Mouse (Mus musculus) spleen, embryonic (tissue): ENCODE results near the gene Lamtor2.

Source experiments
- CTCF ChIA-PET: fragments of 350-600 bp; sonication (Branson Sonifier 250); formaldehyde crosslinking; loops from one replicate; lab custom pipeline; 2022; lab: Charles Lee

Lamtor2 gene

DNA sequence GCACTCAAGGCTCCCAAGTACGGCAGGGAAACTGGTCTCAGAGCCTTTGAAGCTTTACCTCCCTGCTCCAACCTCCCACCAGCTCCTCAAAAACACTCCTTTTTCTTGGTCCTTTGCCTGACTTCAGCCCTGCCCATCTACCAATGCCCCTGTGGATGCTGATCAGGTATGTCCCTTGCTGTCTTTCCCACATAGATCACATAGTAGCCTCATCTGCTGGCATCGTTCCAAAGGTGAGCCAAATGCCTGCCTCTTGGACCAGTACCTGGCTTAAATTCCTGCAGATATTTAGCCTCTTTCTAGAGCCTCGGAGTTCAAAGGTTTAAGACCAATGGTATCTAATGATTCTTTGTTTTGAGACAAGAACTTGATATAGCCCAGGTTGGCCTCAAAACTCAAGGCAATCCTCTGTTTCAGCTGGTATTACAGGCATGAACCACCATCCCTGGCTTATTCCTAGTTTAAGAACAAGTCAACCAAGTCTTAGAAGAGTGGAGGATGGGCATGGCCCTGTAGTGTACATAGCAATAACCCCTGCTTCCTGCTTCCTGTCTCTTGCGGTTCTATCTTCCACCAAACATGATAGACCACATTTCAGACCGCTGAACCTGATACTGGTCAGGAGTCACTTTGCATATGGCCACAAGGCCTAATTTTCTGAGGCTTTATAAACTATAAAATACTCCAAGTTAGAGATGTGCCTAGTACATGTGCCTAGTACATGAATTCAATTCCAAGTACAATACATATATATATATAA lies 9.0 kb downstream of the Lamtor2 start:
- CTCF ChIA-PET = interaction anchor here (0.9 kb wide), 1 partner anchor 12 kb away, joined by 3 read pairs; the partner anchor contains the start of gene Mex3a

DNA sequence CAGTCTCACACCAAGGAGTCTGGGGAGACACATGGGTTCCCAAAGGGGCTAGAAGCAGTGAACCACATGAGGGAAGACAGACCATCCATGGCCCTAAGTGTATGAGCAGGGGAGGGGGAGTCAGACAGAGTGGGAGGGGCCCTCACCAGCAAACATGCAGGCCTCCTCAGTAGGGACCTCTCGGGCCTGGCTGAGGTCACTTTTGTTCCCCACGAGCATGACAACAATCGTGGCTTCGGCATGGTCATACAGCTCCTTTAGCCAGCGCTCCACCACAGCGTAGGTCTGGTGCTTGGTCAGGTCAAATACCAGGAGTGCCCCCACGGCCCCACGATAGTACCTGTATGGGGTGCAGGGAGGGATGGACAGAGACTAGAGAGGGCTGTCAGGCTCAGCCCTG lies 9.7 kb downstream of the Lamtor2 start:
- CTCF ChIA-PET = interaction anchor here (0.9 kb wide), 1 partner anchor 11 kb away, joined by 3 read pairs; the partner anchor contains the start of gene Mex3a

DNA sequence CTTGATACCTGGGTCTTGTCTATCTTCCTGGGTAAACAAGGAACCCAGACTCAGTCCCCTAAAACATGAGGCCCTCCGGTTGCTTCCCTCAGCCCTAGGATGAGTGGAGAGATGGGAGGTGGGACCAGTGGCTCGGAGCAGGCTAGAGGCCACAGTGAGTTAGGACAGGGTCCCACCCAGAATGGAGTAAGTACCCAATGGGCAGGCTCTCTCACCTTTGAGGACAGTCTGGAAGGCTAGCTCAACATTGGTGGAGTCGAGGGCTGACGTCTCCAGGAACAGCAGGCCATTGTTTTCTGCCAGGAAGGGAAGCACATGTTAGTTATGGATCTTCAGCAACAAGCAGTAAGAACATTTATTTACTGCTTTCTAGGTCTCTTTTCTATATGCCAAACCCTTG lies 10.4 kb downstream of the Lamtor2 start:
- CTCF ChIA-PET = interaction anchor here (0.5 kb wide), 1 partner anchor 60 kb away, joined by 5 read pairs; no protein-coding TSS in a partner anchor

DNA sequence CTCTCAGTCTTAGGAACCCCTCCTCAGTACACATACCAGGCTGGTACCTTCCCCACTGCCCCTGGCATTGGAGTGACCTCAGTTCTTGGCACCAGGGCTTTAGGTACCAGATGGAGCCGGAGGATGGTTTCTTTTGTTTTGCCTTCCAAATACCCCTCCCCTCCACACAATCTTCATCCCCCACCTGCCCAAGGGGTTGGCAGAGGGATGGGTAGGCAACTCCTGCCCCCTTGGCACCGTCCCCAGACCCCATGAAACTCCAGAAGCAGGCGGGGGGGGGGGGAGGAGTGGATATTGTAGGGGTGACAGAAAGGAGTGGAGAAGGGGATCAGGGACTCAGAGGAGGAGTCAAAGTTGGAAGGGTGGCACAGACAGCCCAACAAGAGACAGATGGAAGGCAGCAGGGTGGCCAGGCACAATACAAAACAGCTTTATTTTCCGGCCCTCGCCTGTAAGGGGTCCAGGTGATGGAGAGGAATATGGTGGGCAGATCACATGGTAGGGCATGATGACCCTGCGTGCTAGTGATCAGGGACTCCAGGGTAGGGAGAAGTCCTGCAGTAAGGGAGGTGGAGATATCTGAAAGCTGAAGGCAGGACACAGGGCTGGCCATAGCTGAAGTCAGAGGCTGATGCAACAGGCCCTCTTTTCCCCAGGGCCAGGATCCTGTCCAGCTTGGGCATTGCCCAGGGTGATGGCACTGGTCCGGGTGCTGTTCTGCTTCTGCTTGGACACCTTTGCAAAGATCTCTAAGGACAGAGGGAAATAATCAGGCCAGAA lies 11.1 kb downstream of the Lamtor2 start:
- CTCF ChIA-PET = interaction anchor here (0.5 kb wide), 1 partner anchor 60 kb away, joined by 5 read pairs; no protein-coding TSS in a partner anchor

DNA sequence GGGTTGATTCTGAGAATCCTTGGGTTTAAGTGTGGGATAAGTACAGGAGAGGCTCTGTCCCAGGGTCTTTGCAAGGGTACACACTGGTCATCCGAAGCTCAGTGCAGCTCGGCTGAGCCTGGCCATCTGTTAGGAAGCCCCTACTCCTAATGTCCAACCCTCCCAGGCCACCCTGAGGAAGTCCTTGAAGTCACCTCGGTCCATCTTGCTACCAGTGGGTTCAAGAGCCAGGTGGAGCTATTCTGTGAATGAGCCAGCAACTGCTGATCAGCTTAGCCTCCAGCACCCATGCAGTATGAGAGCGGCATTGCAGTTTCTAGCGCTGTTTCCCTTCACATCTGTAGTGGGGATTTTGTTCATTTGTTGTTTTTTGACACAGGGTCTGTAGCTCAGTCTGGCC lies 12.8 kb downstream of the Lamtor2 start:
- CTCF ChIA-PET = no interaction called here

DNA sequence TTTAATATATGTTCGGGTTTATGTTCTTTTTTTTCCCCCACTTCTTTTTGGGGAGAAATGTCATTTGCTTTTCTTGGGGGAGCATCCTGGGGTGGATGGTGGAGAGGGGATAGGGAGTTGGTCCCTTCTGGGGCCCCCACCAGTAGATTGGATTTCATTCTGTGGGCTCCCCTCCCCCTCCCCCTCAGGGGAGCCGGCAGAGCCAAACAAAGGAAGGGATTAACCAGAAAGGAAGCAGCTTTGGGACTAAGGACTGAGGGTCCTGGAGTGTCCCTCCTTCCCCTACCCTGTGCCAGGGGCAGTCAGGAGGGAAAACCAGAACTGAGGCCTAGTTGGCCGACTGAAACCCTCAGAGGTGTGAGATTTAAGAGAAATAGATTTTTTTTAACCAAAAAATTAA lies 13.5 kb downstream of the Lamtor2 start:
- CTCF ChIA-PET = no interaction called here

DNA sequence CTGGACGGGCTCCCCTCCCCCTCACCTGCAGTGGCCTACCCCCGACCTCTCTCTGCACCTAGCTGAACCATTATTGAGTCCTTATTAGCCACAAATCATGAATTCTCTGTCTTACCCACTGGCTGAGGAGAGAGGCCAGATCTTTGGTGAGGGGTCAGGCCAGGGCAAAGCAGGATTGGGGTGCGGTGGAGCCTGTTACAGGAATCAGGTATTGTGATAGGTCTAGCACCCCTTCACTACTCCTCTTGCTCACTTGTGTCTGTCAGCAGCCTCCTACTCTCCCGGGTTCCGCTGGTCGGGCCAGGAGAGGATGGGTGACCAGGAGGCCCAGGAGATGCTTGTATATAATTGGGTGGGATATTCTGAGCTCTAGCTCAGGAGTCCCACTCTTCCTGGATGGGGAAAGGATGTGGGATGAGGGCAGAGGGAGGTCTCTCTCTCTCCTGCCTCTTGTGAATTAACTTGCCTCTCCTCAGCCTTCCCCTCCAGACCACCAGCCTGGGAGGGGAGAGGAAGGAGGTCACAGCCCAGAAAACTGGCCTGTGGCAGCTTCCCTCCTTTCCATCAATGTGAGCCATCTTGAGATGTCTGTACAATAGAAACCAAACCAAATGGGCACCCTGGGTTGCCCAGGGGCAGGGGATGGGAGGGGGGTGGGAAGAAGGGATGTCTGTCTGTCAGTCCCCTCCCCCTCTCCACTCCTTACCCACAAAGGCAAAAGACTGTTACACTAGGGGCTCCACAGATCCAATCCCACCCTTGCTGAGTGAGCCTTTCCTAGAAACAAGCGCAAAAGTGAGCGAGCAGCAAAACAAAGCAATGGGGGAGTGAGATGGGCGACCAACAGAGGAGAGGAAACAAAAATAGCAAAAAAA lies 14.4 kb downstream of the Lamtor2 start:
- CTCF ChIA-PET = no interaction called here

DNA sequence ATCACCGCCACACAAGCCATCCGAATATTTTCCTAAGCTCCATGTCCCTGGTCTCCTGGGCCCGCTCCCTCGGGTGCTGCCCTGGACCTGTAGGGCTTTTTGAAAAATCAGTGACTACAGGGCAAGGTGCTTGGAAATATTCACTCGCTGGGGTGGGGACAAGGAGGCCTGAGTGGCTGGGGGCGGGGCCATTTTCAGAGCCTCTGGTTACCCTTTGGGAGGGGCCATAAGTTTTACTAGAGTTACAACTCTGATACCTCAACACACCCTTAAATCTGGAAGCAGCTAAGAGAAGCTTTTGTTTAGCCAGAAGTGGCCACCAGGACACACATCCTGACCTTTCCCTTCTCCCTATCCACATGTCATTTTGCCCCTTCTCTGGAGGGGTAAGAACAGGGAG lies 15.7 kb downstream of the Lamtor2 start:
- CTCF ChIA-PET = no interaction called here

DNA sequence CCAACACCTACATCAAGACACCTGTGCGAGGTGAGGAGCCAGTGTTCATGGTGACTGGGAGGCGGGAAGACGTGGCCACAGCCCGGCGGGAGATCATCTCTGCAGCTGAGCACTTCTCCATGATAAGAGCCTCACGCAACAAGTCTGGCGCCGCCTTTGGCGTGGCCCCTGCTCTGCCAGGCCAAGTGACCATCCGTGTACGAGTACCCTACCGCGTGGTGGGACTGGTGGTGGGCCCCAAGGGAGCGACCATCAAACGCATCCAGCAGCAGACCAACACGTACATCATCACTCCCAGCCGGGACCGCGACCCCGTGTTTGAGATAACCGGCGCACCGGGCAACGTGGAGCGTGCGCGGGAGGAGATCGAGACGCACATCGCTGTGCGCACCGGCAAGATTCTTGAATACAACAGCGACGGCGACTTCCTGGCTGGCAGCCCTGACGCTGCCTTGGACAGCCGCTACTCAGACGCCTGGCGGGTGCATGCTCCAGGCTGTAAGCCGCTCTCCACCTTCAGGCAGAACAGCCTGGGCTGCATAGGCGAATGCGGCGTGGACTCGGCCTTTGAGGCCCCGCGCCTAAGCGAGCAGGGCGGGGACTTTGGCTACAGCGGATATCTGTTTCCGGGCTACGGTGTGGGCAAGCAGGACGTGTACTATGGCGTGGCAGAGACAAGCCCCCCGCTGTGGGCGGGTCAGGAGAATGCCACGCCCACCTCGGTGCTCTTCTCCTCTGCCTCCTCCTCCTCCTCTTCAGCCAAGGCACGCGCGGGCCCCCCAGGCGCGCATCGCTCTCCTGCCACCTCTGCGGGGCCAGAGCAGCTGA lies 16.6 kb downstream of the Lamtor2 start:
- CTCF ChIA-PET = interaction anchor here (0.5 kb wide), 1 partner anchor 550 kb away, joined by 3 read pairs; no protein-coding TSS in a partner anchor

DNA sequence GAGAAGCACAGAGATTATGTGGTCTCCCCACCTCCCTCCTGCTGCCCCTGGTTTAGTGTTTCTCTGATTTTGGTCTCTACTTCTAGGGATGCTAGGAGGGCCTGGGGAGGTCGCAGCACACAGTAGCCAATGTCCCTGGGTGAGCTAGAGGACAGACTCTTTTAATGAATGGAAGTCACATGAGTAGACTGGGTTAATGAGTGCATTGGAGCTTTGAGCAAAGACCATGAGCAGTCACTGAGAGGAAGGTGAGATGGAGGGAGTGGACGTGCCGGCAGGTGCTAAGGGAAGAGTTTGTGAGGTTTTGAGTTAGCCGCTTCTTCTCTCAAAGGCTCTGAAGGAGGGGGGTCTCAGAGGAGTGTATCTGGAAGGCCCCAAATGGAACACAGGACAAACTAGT lies 17.3 kb downstream of the Lamtor2 start:
- CTCF ChIA-PET = interaction anchor here (0.5 kb wide), 1 partner anchor 549 kb away, joined by 3 read pairs; no protein-coding TSS in a partner anchor

DNA sequence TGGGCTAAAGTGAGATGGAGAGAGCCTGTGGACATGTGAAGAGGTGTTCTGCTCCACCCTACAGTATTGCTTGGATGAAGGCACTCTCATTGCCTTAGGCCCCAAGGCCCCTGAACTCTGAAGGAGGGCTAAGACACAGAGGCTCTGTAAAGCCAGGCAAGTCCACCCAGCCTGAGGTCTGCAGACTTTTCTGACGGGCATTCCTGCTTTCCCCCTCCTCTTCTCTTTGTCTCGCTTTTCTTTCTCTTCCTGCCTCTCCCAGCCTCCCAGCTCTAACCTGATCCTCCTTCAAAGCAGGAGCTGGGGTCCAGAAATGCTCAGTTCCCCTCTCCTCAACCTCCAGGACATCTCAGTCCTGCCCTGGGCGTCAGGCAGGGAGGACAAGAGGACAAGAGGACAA lies 17.9 kb downstream of the Lamtor2 start:
- CTCF ChIA-PET = no interaction called here

DNA sequence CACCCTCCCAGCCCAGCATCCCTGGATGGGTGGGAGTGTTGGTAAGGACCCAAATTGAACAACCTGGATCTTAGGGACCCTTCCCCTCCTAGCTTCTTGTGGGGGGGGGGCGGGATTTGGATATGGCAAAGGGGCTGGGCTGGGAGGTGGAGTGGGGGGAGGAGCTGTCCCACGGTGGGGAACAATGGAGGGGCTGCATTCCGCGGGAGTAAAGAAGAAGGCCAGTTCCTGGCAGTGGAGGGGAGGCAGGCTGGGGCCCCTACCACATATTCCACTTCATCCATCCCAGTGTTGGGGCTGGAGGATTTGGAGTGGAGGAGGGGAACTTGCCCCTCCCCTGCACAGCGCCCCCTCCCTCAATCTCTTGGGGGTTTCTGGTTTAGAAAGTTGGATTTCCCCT lies 19.2 kb downstream of the Lamtor2 start:
- CTCF ChIA-PET = interaction anchor here (0.6 kb wide), 1 partner anchor 25 kb away, joined by 4 read pairs; no protein-coding TSS in a partner anchor

DNA sequence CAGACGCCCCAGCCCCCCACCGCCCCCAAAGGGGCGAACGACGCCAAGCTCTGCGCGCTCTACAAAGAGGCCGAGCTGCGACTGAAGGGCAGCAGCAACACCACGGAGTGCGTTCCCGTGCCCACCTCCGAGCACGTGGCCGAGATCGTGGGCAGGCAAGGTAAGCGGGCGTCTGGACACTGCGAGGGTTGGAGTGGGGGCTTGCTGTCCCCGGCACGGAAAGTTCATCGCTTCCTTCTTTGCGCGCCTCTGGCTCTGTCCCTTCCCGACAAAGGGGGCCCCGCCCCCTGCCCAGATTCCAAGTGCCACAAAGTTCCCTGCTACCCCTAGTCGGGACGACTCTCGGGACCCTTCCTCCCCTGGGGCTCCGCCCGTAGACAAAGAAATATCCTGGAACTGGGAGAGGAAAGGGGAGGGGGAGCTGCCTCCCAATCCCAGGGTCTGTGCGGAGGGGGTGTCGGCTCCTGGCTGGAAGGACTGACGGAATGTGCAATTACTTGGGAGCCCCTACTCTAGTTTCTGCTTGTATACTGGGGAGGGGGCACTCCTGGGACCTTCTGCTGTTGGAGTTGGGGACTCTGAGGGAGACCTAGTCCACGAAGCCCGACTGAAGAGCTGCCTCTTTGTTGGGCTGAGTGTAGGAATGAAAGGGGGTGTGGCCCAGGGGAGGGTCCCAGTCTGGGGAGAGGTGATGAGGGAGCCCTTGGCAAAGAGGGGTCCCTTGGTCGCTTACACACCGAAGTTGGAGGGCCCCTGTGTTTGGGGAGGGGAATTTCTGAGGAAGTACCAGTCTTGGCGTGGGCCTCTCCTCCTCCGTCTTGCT lies 20.0 kb downstream of the Lamtor2 start:
- CTCF ChIA-PET = interaction anchor here (0.6 kb wide), 1 partner anchor 24 kb away, joined by 4 read pairs; no protein-coding TSS in a partner anchor

DNA sequence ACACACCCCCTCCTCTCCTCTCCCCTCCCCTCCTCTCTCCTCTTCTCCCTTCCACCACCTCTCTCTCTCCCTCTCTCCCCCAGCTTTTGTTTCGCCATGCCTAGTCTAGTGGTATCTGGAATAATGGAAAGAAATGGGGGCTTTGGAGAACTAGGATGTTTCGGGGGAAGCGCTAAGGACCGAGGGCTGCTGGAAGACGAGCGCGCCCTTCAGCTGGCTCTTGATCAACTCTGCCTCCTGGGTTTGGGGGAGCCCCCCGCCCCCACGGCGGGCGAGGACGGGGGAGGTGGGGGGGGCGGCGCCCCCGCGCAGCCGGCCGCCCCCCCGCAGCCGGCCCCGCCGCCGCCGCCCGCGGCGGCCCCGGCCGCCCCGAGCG lies 20.6 kb downstream of the Lamtor2 start, which contains the start of gene Mex3a:
Gene Mex3a, plus strand, starts transcription at position 97 of the 376 bp plus-strand sequence.
- CTCF ChIA-PET = interaction anchor here (0.5 to 0.7 kb wide), 4 partner anchors 11 to 126 kb away, joined by 3 to 8 read pairs (median 4); partner anchors contain the start of genes Sema4a and Slc25a44

DNA sequence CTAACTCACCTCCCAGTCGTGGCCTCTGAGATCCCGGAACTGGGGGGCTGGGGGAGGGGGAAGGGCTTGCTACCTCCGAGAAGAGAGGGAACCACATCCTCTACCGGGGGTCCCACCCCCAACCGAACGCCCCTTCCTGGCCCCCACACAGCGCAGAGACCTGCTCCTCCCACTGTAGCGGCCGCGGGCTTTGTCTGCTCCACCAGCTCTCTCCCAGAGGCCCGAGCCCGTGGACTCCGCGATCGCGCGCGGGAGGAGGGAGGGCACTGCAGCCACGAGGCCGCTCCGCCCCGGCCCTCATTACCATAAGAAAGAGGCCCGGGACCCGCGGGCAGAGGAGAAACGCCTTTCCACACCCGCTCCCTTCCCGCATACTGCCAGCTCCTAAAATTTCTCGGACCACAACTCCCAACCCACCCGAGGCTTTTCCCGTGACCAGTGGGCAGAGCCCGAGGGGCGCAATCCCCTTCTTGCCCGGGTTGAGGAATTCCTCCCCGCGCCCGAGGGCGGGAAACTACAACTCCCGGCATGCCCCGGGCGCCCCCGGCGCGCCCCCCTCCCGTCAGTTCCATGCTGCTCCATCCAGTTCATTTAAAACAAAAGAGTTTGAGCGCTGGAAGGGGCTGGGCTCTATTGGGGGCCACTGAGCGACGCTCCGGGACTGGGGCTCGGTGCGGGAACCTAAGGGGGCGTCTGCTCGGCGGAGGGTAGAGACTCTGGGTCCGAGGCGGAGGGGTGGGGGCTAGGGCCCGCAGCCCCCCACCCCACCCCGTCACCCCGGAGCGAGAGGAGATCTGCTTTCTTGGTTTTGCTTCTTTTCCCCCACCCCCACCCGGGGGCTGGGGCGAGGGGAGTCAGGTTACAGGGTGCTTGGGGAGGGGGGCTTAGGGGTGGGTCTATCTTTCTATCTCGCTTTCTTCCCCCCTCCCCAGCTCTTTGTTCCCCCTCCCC lies 21.3 kb downstream of the Lamtor2 start:
- CTCF ChIA-PET = interaction anchor here (0.5 to 0.7 kb wide), 5 partner anchors 12 to 255 kb away, joined by 3 to 8 read pairs (median 3); partner anchors contain the start of genes Sema4a and Slc25a44

DNA sequence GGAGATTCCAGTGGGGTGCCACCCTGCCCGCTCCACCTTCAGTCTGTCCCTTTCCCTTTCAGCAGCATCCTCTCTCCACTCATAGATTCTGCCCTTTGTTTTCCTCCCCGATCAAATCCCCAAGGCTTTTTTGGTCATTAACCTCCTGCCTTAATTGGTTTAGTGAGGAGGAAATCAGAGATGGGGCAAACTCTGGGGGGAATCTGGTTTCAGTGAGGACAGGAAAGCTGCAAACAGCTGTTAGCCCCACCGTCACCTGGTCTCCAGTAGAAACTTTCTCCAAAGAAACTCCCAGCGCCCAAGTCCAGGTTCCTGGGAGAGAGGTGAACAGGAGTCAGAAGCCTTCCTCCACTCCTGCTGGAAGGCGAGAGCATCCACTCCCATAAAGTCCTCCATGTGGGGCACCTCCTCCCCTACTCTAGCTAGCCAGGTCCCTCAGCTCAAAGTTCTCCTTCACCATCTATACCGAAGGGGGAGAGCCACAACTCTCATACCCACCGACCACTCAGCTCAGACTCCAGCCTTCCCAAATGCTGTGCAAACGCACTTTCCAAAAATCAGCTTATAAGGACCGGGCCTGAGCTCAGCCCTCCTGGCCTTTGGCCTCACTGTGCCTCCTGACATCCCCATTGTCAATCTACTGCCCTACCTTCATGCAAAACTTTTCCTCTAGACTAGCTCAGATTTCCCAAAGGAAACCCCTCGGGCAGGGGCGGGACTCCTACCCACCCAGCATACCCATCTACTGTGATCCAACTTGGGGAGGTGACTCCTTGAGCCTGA lies 22.6 kb downstream of the Lamtor2 start:
- CTCF ChIA-PET = interaction anchor here (0.6 to 0.7 kb wide), 2 partner anchors 8 to 11 kb away, joined by 3 to 7 read pairs; no protein-coding TSS in a partner anchor
